Mouse (Mus musculus): ENCODE results near the gene Apopt1. TPM values are rescaled to one million over a fixed set of nuclear protein-coding genes. Genes with fewer than 3 reads are reported as not detected.
A peak's percentile ranks its signal among the peaks of the same experiment; 100 is the strongest.

Gene Apopt1
- total and polyA plus RNA-seq, 2 experiments, result 24.3 to 78.4 TPM

GRCm38 (mm10) chr12:111682003-111682402 is 31.1 kb upstream of the Apopt1 start:
- no peaks in the 10 kb centered on the region for H3K27me3 ChIP-seq (ENCODE audit: control insufficient read depth, insufficient read depth, low read length)
- 74% methylated on average over 5 of the region's 5 CpGs for WGBS
- H3K9ac ChIP-seq (ENCODE audit: low read depth, low read length), result no peak overlapping the region
- TF ChIP-seq CTCF (IDR thresholded peaks at IDR 0.05; ENCODE audit: low read depth, low read length) (no peak), POLR2A (IDR thresholded peaks at IDR 0.05; ENCODE audit: extremely low read depth, insufficient read depth, low read length) (no peak)
- no peaks in the 10 kb centered on the region for H3K36me3 ChIP-seq (ENCODE audit: control insufficient read depth, insufficient read depth, low read length)
- H3K79me2 ChIP-seq (ENCODE audit: control insufficient read depth, insufficient read depth, low read length), result no peaks in the 10 kb centered on the region
- H3K4me1 ChIP-seq (ENCODE audit: control insufficient read depth, insufficient read depth, low read length), result peaks cover 7% of the 10 kb centered on the region; the same call in 1 of the 2 replicates
- H3K4me3 ChIP-seq (ENCODE audit: insufficient read depth, low read depth, low read length), result no peak overlapping the region
- H3K27ac ChIP-seq (replicated peaks; ENCODE audit: insufficient read depth, low read depth, low read length), result no peak overlapping the region
- no peak for DNase-seq (ENCODE audit: extremely low read depth, low read depth, low spot score)

- Histone ChIP-seq H3K4me1 (ENCODE audit: control insufficient read depth, insufficient read depth, low read length) (peaks cover 7% of the 10 kb centered on the region), H3K4me3 (ENCODE audit: insufficient read depth, low read depth, low read length) (no peak overlapping the region), H3K36me3 (ENCODE audit: control insufficient read depth, insufficient read depth, low read length) (no peaks in the 10 kb centered on the region), H3K9ac (ENCODE audit: low read depth, low read length) (no peak overlapping the region), H3K79me2 (ENCODE audit: control insufficient read depth, insufficient read depth, low read length) (no peaks in the 10 kb centered on the region), H3K27me3 (ENCODE audit: control insufficient read depth, insufficient read depth, low read length) (no peaks in the 10 kb centered on the region), H3K27ac (replicated peaks; ENCODE audit: insufficient read depth, low read depth, low read length) (no peak overlapping the region)
- WGBS, result 86% methylated on average over 5 of the region's 5 CpGs
- DNase-seq (ENCODE audit: extremely low read depth, low read depth, low spot score), result no peak
- TF ChIP-seq CTCF (IDR thresholded peaks at IDR 0.05; ENCODE audit: low read depth, low read length) (no peak), POLR2A (IDR thresholded peaks at IDR 0.05; ENCODE audit: extremely low read depth, insufficient read depth, low read length) (no peak)
Measured at GRCm38 (mm10) chr12:111682806-111683205, 30.3 kb upstream of the Apopt1 start.

GRCm38 (mm10) chr12:111686390-111686789 is 26.7 kb upstream of the Apopt1 start:
- no peaks in the 10 kb centered on the region for H3K27me3 ChIP-seq (ENCODE audit: control insufficient read depth, insufficient read depth, low read length)
- H3K36me3 ChIP-seq (ENCODE audit: control insufficient read depth, insufficient read depth, low read length), result no peaks in the 10 kb centered on the region
- no peak overlapping the region for H3K9ac ChIP-seq (ENCODE audit: low read depth, low read length)
- 83% methylated on average over 4 of the region's 4 CpGs for WGBS
- H3K4me3 ChIP-seq (ENCODE audit: insufficient read depth, low read depth, low read length), result no peak overlapping the region
- DNase-seq (ENCODE audit: extremely low read depth, low read depth, low spot score), result no peak
- no peak overlapping the region for H3K27ac ChIP-seq (replicated peaks; ENCODE audit: insufficient read depth, low read depth, low read length)
- no peak for TF ChIP-seq POLR2A (IDR thresholded peaks at IDR 0.05; ENCODE audit: extremely low read depth, insufficient read depth, low read length)
- no peak for TF ChIP-seq CTCF (IDR thresholded peaks at IDR 0.05; ENCODE audit: low read depth, low read length)
- H3K4me1 ChIP-seq (ENCODE audit: control insufficient read depth, insufficient read depth, low read length), result peaks cover 8% of the 10 kb centered on the region
- no peaks in the 10 kb centered on the region for H3K79me2 ChIP-seq (ENCODE audit: control insufficient read depth, insufficient read depth, low read length)

- Histone ChIP-seq H3K4me3 (ENCODE audit: insufficient read depth, low read depth, low read length) (no peak overlapping the region), H3K79me2 (ENCODE audit: control insufficient read depth, insufficient read depth, low read length) (no peaks in the 10 kb centered on the region), H3K27me3 (ENCODE audit: control insufficient read depth, insufficient read depth, low read length) (no peaks in the 10 kb centered on the region), H3K9ac (ENCODE audit: low read depth, low read length) (no peak overlapping the region), H3K4me1 (ENCODE audit: control insufficient read depth, insufficient read depth, low read length) (peaks cover 10% of the 10 kb centered on the region), H3K36me3 (ENCODE audit: control insufficient read depth, insufficient read depth, low read length) (no peaks in the 10 kb centered on the region), H3K27ac (replicated peaks; ENCODE audit: insufficient read depth, low read depth, low read length) (no peak overlapping the region)
- WGBS, result 12% methylated on average over 14 of the region's 14 CpGs
- peak; percentile 77 for DNase-seq (ENCODE audit: extremely low read depth, low read depth, low spot score)
- TF ChIP-seq CTCF (IDR thresholded peaks at IDR 0.05; ENCODE audit: low read depth, low read length), result no peak
- TF ChIP-seq POLR2A (IDR thresholded peaks at IDR 0.05; ENCODE audit: extremely low read depth, insufficient read depth, low read length), result no peak
Measured at GRCm38 (mm10) chr12:111687350-111688068, 25.6 kb upstream of the Apopt1 start.

- Histone ChIP-seq H3K79me2 (ENCODE audit: control insufficient read depth, insufficient read depth, low read length) (no peaks in the 10 kb centered on the region), H3K36me3 (ENCODE audit: control insufficient read depth, insufficient read depth, low read length) (no peaks in the 10 kb centered on the region), H3K9ac (ENCODE audit: low read depth, low read length) (no peak overlapping the region), H3K27ac (replicated peaks; ENCODE audit: insufficient read depth, low read depth, low read length) (no peak overlapping the region), H3K4me1 (ENCODE audit: control insufficient read depth, insufficient read depth, low read length) (peaks cover 10% of the 10 kb centered on the region), H3K4me3 (ENCODE audit: insufficient read depth, low read depth, low read length) (no peak overlapping the region), H3K27me3 (ENCODE audit: control insufficient read depth, insufficient read depth, low read length) (no peaks in the 10 kb centered on the region)
- TF ChIP-seq CTCF (IDR thresholded peaks at IDR 0.05; ENCODE audit: low read depth, low read length), result no peak
- 40% methylated on average over 2 of the region's 2 CpGs for WGBS
- DNase-seq (ENCODE audit: extremely low read depth, low read depth, low spot score), result no peak
Measured at GRCm38 (mm10) chr12:111688069-111688428, 25.0 kb upstream of the Apopt1 start.

- no peaks in the 10 kb centered on the region for H3K36me3 ChIP-seq (ENCODE audit: control insufficient read depth, insufficient read depth, low read length)
- WGBS, result 23% methylated on average over 11 of the region's 11 CpGs
- H3K79me2 ChIP-seq (ENCODE audit: control insufficient read depth, insufficient read depth, low read length), result no peaks in the 10 kb centered on the region
- H3K27ac ChIP-seq (replicated peaks; ENCODE audit: insufficient read depth, low read depth, low read length), result no peak overlapping the region
- H3K4me3 ChIP-seq (ENCODE audit: insufficient read depth, low read depth, low read length), result no peak overlapping the region
- peaks cover 10% of the 10 kb centered on the region for H3K4me1 ChIP-seq (ENCODE audit: control insufficient read depth, insufficient read depth, low read length)
- no peak for DNase-seq (ENCODE audit: extremely low read depth, low read depth, low spot score)
- no peak overlapping the region for H3K9ac ChIP-seq (ENCODE audit: low read depth, low read length)
- H3K27me3 ChIP-seq (ENCODE audit: control insufficient read depth, insufficient read depth, low read length), result no peaks in the 10 kb centered on the region
- TF ChIP-seq POLR2A (IDR thresholded peaks at IDR 0.05; ENCODE audit: extremely low read depth, insufficient read depth, low read length) (no peak), CTCF (IDR thresholded peaks at IDR 0.05; ENCODE audit: low read depth, low read length) (no peak)
Measured at GRCm38 (mm10) chr12:111689426-111689825, 23.6 kb upstream of the Apopt1 start.

Data from liver, adult 2 months (tissue).